Mouse (Mus musculus): ENCODE results near the gene Nphp1. TPM values are rescaled to one million over a fixed set of nuclear protein-coding genes. Genes with fewer than 3 reads are reported as not detected.

The Nphp1 gene
- polyA plus RNA-seq, 1 experiment from 2014 or later = 37.1 TPM

DNA sequence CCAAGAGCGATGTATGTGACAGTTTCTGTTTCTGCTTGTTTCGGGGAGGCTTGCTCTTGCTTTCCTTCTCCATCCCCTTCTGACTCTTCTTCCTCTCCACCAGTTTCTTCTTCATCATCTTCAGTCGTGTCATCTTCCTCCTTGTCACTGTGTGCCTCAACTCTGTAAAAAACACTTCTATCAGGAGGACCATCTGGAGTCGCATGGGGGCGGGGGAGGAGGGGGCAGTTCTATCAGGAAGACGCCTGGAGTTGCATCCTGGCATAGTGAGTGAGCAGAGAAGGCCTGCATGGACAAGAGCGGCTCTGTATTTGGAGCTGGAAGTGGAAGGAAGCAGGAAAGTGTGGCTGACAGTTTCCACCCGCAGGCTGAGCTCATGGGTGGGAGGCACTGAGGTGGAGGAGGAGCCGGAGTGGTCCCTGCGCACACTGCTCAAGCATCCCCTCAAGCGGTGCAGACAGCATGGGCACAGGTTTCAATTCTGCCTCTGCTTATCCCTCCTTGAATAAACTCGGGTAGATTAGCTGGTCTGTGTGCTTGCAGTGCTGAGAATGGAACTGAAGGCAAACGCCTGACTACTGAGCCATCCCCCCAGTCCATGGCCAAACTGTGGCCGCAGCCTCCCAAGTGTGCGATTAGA lies 14.6 kb downstream of the Nphp1 start:
- WGBS = 43% methylated on average over 15 of the region's 15 CpGs
- H3K27ac ChIP-seq = no peak overlapping the region
- H3K27me3 ChIP-seq = no peaks in the 10 kb centered on the region
- H3K9me3 ChIP-seq = no peaks in the 10 kb centered on the region
- H3K9ac ChIP-seq = no peak overlapping the region
- no peak for ATAC-seq (ENCODE audit: insufficient number of reproducible peaks, insufficient read depth, low FRiP score, low TSS enrichment)
- H3K36me3 ChIP-seq = peaks cover 29% of the 10 kb centered on the region
- no peak overlapping the region for H3K4me2 ChIP-seq (replicated peaks)
- no peak overlapping the region for H3K4me3 ChIP-seq
- no peaks in the 10 kb centered on the region for H3K4me1 ChIP-seq

DNA sequence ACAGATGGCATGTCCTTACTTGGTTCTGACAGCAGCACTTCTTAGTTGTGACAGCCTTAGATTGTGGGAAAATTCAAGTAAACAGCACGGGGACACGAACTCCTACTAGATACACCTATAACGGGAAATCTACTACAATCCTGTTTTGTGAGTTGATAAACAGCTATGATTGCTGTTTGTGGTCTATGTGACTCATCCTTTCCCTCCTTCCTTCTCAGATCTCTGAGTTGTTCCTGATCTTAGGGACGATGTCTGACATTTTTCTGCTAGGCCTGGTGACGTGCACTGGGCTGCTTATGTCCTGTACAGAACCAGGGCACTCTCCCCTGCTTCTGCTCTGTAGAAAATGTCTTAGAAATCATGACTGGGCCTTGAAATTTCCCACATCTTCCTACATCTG lies 27.1 kb downstream of the Nphp1 start:
- no peak for ATAC-seq (ENCODE audit: insufficient number of reproducible peaks, insufficient read depth, low FRiP score, low TSS enrichment)
- 91% methylated on average over 5 of the region's 5 CpGs for WGBS
- H3K36me3 ChIP-seq = peaks cover 29% of the 10 kb centered on the region

DNA sequence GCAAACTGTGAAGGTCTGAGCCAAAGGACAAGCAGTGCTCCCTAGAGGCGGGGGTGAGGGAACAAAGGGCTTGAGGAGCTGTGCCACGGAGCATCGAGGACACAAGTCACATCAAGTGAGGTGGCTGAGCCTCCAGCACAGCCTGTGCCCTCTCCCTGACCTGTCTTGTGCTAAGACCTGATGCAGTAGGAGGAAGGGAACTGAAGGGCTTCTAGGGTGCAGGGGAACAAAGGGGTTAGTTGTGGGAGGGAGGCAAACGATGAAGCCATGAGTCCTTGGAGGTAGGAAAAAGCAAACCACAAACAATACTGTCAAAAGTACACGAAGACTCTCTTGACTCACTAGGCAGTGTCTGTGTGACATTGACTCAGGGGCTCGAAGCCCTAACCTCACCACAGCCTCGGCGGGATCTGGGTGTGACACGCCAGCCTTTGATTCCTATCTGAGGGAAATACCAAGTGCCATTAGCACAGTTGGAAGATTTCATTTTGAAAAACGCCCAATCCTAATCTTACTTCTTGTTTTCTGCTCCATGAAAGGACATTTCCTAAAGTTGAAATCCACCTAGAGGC lies 28.2 kb downstream of the Nphp1 start:
- 64% methylated on average over 10 of the region's 10 CpGs for WGBS
- H3K4me2 ChIP-seq (replicated peaks) = no peak overlapping the region

More for the DNA sequence above, 27.1 kb downstream of the Nphp1 start:
- no peak overlapping the region for H3K27ac ChIP-seq
- no peaks in the 10 kb centered on the region for H3K9me3 ChIP-seq
- H3K27me3 ChIP-seq = no peaks in the 10 kb centered on the region
- no peaks in the 10 kb centered on the region for H3K4me1 ChIP-seq
- H3K4me3 ChIP-seq = no peak overlapping the region
- no peak overlapping the region for H3K4me2 ChIP-seq (replicated peaks)
- no peak overlapping the region for H3K9ac ChIP-seq

GRCm38 (mm10) chr2:127760014-127760413 lies 28.7 kb downstream of the Nphp1 start:
- no peak overlapping the region for H3K9ac ChIP-seq
- H3K4me2 ChIP-seq (replicated peaks) = no peak overlapping the region
- no peak overlapping the region for H3K4me3 ChIP-seq
- no peaks in the 10 kb centered on the region for H3K9me3 ChIP-seq
- 91% methylated on average over 6 of the region's 6 CpGs for WGBS
- no peaks in the 10 kb centered on the region for H3K4me1 ChIP-seq
- no peaks in the 10 kb centered on the region for H3K27me3 ChIP-seq
- H3K27ac ChIP-seq = no peak overlapping the region
- peaks cover 34% of the 10 kb centered on the region for H3K36me3 ChIP-seq
- no peak for ATAC-seq (ENCODE audit: insufficient number of reproducible peaks, insufficient read depth, low FRiP score, low TSS enrichment)

More for the DNA sequence above, 28.2 kb downstream of the Nphp1 start:
- no peak overlapping the region for H3K9ac ChIP-seq
- H3K4me3 ChIP-seq = no peak overlapping the region
- no peaks in the 10 kb centered on the region for H3K27me3 ChIP-seq
- no peaks in the 10 kb centered on the region for H3K9me3 ChIP-seq
- peaks cover 34% of the 10 kb centered on the region for H3K36me3 ChIP-seq
- no peak for ATAC-seq (ENCODE audit: insufficient number of reproducible peaks, insufficient read depth, low FRiP score, low TSS enrichment)
- no peak overlapping the region for H3K27ac ChIP-seq
- no peaks in the 10 kb centered on the region for H3K4me1 ChIP-seq

DNA sequence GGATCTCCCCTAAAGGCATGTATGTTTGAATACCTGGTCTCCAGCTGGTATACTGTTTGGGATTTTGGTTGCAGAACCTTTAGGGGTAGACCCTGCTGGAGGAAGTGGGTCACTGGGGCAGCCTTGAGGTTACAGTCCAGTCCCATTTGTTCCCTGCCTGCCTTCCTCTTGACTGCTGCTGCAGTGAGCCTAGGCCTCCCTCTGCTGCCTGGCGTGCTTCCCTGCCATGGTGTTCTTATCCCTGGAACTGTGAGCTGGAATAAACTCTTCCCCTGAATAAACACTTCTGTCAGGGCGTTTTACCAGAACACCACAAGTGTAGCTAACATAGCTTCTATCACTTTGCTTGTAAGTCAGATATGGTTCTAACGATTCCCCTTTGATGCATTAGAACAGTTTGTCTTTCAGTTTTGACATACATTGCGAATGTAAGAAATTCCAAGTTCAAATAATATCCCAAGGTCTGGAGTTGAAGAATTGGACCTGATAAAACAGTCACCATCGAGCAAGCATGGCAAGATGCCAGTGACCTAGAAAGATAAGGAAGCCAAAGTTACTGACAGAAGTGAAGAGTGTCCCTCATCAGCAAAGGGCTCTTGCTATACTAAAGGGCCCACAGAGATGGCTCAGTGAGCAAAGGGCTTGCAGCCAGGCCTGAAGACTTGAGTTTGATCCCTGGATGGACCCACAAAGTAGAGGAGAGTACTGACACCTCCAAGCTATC lies 29.4 kb downstream of the Nphp1 start:
- Histone ChIP-seq H3K4me2 (replicated peaks) (no peak overlapping the region), H3K27ac (no peak overlapping the region), H3K4me3 (no peak overlapping the region), H3K9ac (no peak overlapping the region), H3K27me3 (no peaks in the 10 kb centered on the region), H3K4me1 (no peaks in the 10 kb centered on the region), H3K9me3 (no peaks in the 10 kb centered on the region), H3K36me3 (peaks cover 31% of the 10 kb centered on the region)
- no peak for ATAC-seq (ENCODE audit: insufficient number of reproducible peaks, insufficient read depth, low FRiP score, low TSS enrichment)
- WGBS = 87% methylated on average over 5 of the region's 5 CpGs

DNA sequence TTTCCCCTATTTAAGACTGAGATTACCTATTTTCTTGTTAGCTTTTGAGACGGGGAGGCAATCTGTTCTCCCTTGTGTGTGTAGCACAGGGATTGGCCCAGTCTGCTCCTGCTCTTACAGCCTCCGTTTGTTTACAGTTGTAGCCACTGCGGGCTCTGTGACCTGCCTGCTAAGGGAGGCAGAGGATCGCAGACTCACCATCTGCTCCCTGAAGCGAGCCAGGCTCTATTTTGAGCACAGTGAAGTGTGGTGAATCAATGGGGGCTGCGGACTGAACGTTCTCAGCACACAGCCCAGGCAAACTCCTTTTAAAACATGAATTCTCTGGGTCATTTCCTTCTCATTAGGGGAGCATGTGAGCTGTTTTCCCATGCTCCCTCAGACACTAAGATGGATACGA lies 31.5 kb downstream of the Nphp1 start:
- H3K9ac ChIP-seq = no peak overlapping the region
- ATAC-seq (ENCODE audit: insufficient number of reproducible peaks, insufficient read depth, low FRiP score, low TSS enrichment) = no peak

GRCm38 (mm10) chr2:127754113-127754512 lies 34.6 kb downstream of the Nphp1 start:
- 0 out of 2 replicates have a peak, but pooled peaks cover 7% of the 10 kb centered on the region for H3K36me3 ChIP-seq
- 93% methylated on average over 4 of the region's 4 CpGs for WGBS
- H3K9me3 ChIP-seq = no peaks in the 10 kb centered on the region
- no peaks in the 10 kb centered on the region for H3K4me1 ChIP-seq
- no peak for ATAC-seq (ENCODE audit: insufficient number of reproducible peaks, insufficient read depth, low FRiP score, low TSS enrichment)
- no peak overlapping the region for H3K4me2 ChIP-seq (replicated peaks)
- no peak overlapping the region for H3K27ac ChIP-seq
- no peak overlapping the region for H3K4me3 ChIP-seq
- no peak overlapping the region for H3K9ac ChIP-seq
- H3K27me3 ChIP-seq = no peaks in the 10 kb centered on the region

More for the DNA sequence above, 31.5 kb downstream of the Nphp1 start:
- H3K36me3 ChIP-seq = peaks cover 23% of the 10 kb centered on the region; the same call in 1 of the 2 replicates
- no peaks in the 10 kb centered on the region for H3K27me3 ChIP-seq
- WGBS = 48% methylated on average over 8 of the region's 8 CpGs
- H3K27ac ChIP-seq = no peak overlapping the region
- H3K4me1 ChIP-seq = no peaks in the 10 kb centered on the region
- no peak overlapping the region for H3K4me2 ChIP-seq (replicated peaks)
- no peaks in the 10 kb centered on the region for H3K9me3 ChIP-seq
- H3K4me3 ChIP-seq = no peak overlapping the region

- H3K27me3 ChIP-seq = no peaks in the 10 kb centered on the region
- H3K27ac ChIP-seq = no peak overlapping the region
- no peak for ATAC-seq (ENCODE audit: insufficient number of reproducible peaks, insufficient read depth, low FRiP score, low TSS enrichment)
- H3K9me3 ChIP-seq = no peaks in the 10 kb centered on the region
- 73% methylated on average over 11 of the region's 11 CpGs for WGBS
- H3K4me2 ChIP-seq (replicated peaks) = no peak overlapping the region
- H3K36me3 ChIP-seq = 0 out of 2 replicates have a peak, but pooled peaks cover 5% of the 10 kb centered on the region
- no peak overlapping the region for H3K9ac ChIP-seq
- H3K4me1 ChIP-seq = no peaks in the 10 kb centered on the region
- no peak overlapping the region for H3K4me3 ChIP-seq
These were observed 36.7 kb downstream of the Nphp1 start for GRCm38 (mm10) chr2:127751849-127752610.

DNA sequence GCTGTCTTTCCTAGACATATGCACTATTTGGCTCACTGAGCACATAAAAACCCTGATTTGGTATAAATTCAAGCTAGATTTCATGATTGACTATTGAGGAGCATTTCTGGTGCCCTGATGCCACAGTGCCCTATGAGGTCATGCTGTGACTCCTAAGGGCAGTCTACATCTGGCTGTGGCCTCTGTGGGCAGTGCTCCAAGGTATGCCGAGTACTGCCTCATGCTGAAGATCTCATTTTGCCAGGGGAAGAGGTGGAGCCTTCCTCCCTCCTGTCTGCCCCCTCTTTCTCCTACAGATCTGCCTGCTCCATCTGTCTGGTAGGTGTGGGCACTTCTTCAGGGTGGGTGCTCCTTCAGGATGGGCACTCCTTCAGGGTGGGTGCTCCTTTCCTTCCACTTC lies 39.3 kb downstream of the Nphp1 start:
- H3K36me3 ChIP-seq = no peaks in the 10 kb centered on the region
- no peaks in the 10 kb centered on the region for H3K27me3 ChIP-seq
- WGBS = 50% methylated on average over 1 of the region's 1 CpGs
- H3K9me3 ChIP-seq = no peaks in the 10 kb centered on the region
- no peak overlapping the region for H3K27ac ChIP-seq
- H3K9ac ChIP-seq = no peak overlapping the region
- H3K4me3 ChIP-seq = no peak overlapping the region
- no peak overlapping the region for H3K4me2 ChIP-seq (replicated peaks)
- no peak for ATAC-seq (ENCODE audit: insufficient number of reproducible peaks, insufficient read depth, low FRiP score, low TSS enrichment)
- H3K4me1 ChIP-seq = no peaks in the 10 kb centered on the region

DNA sequence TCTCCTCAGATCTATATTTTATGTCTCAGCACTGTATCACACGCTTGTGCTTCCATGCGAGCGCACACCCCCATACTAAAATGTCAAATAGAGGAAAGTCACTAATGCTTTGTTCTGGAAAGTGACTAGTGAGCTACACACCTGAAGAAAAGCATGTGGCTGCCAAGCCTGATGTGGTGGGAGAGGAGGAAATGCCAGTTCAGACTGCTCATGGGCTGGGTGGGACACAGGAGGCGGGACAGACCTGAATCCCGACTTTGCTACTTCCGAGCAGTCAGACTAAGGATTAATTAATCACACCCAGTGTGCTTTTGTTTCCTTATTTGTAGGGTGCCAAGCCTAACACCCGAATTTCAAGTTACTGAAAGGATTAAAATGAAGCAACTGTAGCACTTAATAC lies 40.4 kb downstream of the Nphp1 start:
- 70% methylated on average over 7 of the region's 7 CpGs for WGBS
- no peaks in the 10 kb centered on the region for H3K36me3 ChIP-seq
- no peak overlapping the region for H3K4me3 ChIP-seq
- no peak overlapping the region for H3K4me2 ChIP-seq (replicated peaks)
- no peaks in the 10 kb centered on the region for H3K9me3 ChIP-seq
- no peaks in the 10 kb centered on the region for H3K27me3 ChIP-seq
- H3K4me1 ChIP-seq = no peaks in the 10 kb centered on the region
- no peak overlapping the region for H3K9ac ChIP-seq
- no peak for ATAC-seq (ENCODE audit: insufficient number of reproducible peaks, insufficient read depth, low FRiP score, low TSS enrichment)
- no peak overlapping the region for H3K27ac ChIP-seq

DNA sequence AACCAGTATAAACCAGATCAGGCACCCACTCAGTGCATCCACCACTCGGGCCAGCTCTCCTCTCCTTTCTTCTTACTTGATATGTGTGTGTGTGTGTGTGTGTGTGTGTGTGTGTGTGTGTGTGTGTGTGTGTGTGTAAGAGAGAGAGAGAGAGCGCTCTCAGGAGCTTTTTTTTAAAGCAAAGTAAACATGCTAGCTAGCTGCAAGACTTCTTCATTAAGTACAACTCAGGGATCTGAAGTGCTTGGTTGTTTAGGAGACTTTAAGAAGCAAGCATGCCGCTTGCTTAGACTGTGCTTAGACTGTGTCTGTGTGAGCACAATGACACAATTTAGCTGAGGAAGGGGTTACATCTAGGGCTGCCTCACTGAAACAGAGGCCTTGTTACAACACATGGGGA lies 46.1 kb downstream of the Nphp1 start:
- Histone ChIP-seq H3K4me1 (no peaks in the 10 kb centered on the region), H3K27ac (no peak overlapping the region), H3K36me3 (no peaks in the 10 kb centered on the region), H3K4me2 (replicated peaks) (no peak overlapping the region), H3K4me3 (no peak overlapping the region), H3K9ac (no peak overlapping the region), H3K9me3 (no peaks in the 10 kb centered on the region), H3K27me3 (no peaks in the 10 kb centered on the region)
- 81% methylated on average over 3 of the region's 3 CpGs for WGBS
- ATAC-seq (ENCODE audit: insufficient number of reproducible peaks, insufficient read depth, low FRiP score, low TSS enrichment) = no peak

All from embryonic facial prominence, embryonic 12.5 days (tissue).